Mouse (Mus musculus) limb, embryonic 11.5 days (tissue): Measurements from ENCODE around the gene Maml3. TPM values are rescaled to one million over a fixed set of nuclear protein-coding genes. Genes with fewer than 3 reads are reported as not detected.

Source experiments
- ATAC-seq: fragments of 200-750 bp; cut with Nextera tagmentation; 2 replicates; pipeline ENCODE4 v1.8.0; 2017; ENCODE audit warnings: low read depth; ENCODE audit not compliant: insufficient number of reproducible peaks, low FRiP score, low TSS enrichment
- DNase-seq: peaks from one replicate; pipeline ENCODE4 v3.0.0-alpha.2; 2015; ENCODE audit warnings: low spot score
- H3K27ac ChIP-seq: fragments of 300-500 bp; sonication (generic); replicated peaks from 2 replicates; pipeline ENCODE4 v1.5.1; 2014; ENCODE audit warnings: low read depth, mild to moderate bottlenecking, low read length
- H3K27me3 ChIP-seq: fragments of 300-500 bp; sonication (generic); 2 replicates; pipeline ENCODE4 v1.6.1; 2014; ENCODE audit warnings: mild to moderate bottlenecking, low read length, mixed read lengths; ENCODE audit not compliant: control insufficient read depth, insufficient read depth
- H3K36me3 ChIP-seq: fragments of 300-500 bp; sonication (generic); 2 replicates; pipeline ENCODE4 v1.6.1; 2014; ENCODE audit warnings: mild to moderate bottlenecking, low read length, moderate library complexity, mixed read lengths; ENCODE audit not compliant: control insufficient read depth, insufficient read depth
- H3K4me1 ChIP-seq: fragments of 300-500 bp; sonication (generic); 2 replicates; pipeline ENCODE4 v1.6.1; 2014; ENCODE audit warnings: low read length, mixed read lengths; ENCODE audit not compliant: control insufficient read depth, insufficient read depth
- H3K4me2 ChIP-seq: fragments of 300-500 bp; sonication (generic); 2 replicates; pipeline ENCODE4 v1.6.1; 2014; ENCODE audit warnings: low read depth, mild to moderate bottlenecking, moderate library complexity; ENCODE audit not compliant: severe bottlenecking
- H3K4me3 ChIP-seq: fragments of 300-500 bp; sonication (generic); 2 replicates; pipeline ENCODE4 v1.5.1; 2014; ENCODE audit warnings: low read depth, low read length
- H3K9ac ChIP-seq: fragments of 300-500 bp; sonication (generic); 2 replicates; pipeline ENCODE4 v1.6.1; 2014; ENCODE audit warnings: mild to moderate bottlenecking, low read length
- H3K9me3 ChIP-seq: fragments of 300-500 bp; sonication (generic); 2 replicates; pipeline ENCODE4 v1.6.1; 2016; ENCODE audit warnings: low read length; ENCODE audit not compliant: control insufficient read depth
- WGBS: fragments of 180-500 bp; shearing (Covaris S2); extraction: QIAGEN DNeasy Blood & Tissue Kit; methylation state at CpG from one replicate; pipeline ENCODE4 v1.1.7; 2014; 5-methylcytosine and 5-hydroxymethylcytosine counted together
- polyA plus RNA-seq: library from polyadenylated mRNA; unstranded; fragments of >200 nt; fragmentation: Nextera tagmentation; extraction: Ambion mirVana; gene quantifications from 2 replicates; pipeline ENCODE4 v1.2.1, GENCODE M21; 2014

Maml3 gene
- polyA plus RNA-seq, 1 experiment from 2014 or later, result 4.3 TPM

DNA sequence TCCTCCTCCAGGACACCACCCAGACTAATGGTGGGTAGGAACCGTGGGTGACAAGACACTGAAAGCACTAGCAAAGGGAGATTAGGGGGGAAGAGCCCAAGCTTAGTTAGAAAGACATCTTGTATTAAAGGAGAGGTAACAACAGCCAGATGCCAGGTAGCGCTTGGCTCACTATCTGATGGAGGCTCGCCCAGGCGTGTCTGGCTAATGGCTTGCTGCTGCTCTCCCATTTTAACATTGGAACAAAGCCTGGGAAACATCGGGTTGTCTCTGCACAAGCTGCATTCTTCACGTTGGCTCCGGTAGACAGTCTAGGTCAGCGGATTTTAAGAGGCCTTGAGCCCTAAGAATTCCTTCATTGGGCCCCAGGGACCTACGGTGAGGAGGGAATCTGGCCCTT, 10.5 kb upstream of the Maml3 start:
- DNase-seq (no peak), ATAC-seq (no peak)
- 83% methylated on average over 9 of the region's 9 CpGs for WGBS

GRCm38 (mm10) chr3:52108027-52108426, 3.2 kb upstream of the Maml3 start:
- Histone ChIP-seq H3K9me3 (no peaks in the 10 kb centered on the region), H3K9ac (no peak overlapping the region), H3K27me3 (no peaks in the 10 kb centered on the region), H3K27ac (no peak overlapping the region), H3K36me3 (no peaks in the 10 kb centered on the region), H3K4me3 (no peak overlapping the region), H3K4me1 (0 out of 2 replicates have a peak, but pooled peaks cover 3% of the 10 kb centered on the region), H3K4me2 (no peak overlapping the region)
- no peak for ATAC-seq
- DNase-seq, result no peak

More for the DNA sequence above, 10.5 kb upstream of the Maml3 start:
- Histone ChIP-seq H3K27ac (no peak overlapping the region), H3K4me1 (no peaks in the 10 kb centered on the region), H3K4me2 (no peak overlapping the region), H3K27me3 (no peaks in the 10 kb centered on the region), H3K4me3 (no peak overlapping the region), H3K9me3 (no peaks in the 10 kb centered on the region), H3K9ac (no peak overlapping the region), H3K36me3 (no peaks in the 10 kb centered on the region)

DNA sequence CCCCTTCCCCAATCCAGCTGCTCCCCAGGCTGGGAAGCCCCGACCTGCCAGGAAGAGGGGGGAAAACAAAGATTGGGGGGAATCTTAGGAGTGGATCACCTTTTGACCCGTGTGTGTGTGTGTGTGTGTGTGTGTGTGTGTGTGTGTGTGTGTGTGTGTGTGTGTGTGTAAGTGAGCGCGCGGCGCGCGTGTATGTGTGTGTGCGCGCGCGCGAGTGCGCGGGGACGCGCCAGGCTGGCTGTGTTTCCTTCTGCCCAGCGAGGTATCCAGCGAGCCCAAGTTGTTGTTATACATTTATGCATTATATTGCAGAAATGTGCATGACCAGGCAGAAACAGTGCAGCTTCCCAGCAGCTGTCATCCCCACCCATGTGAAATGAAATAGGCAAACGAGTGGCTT, 280 bp upstream of the Maml3 start:
- WGBS, result 2% methylated on average over 12 of the region's 20 CpGs
- Histone ChIP-seq H3K4me1 (peaks cover 5% of the 10 kb centered on the region), H3K27me3 (no peaks in the 10 kb centered on the region), H3K36me3 (no peaks in the 10 kb centered on the region), H3K4me2 (peak overlapping the region; percentile 96), H3K9me3 (no peaks in the 10 kb centered on the region), H3K27ac (no peak overlapping the region; the same call in 1 of the 2 replicates), H3K9ac (peak overlapping the region; percentile 94; the same call in 1 of the 2 replicates), H3K4me3 (peak overlapping the region; percentile 78)
- no peak for DNase-seq
- no peak for ATAC-seq

DNA sequence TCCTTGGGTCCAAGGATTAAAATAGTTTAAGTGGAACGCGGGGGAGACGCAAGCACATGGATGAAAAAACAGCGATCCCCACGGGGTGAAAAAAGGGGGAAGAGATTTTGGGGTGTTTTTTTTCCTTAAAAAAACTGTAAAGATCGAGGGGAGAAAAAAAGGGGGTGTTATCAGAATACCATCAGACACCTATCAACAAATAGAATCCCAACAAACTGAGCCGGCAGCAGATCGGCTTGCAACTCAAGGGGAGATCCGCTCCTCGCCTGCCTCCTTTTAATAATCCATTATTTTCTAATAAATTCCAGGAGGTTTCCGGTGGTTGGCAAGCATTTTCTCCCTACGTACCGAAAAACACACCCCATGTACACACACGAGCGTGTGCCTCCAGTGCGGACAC, 668 bp downstream of the Maml3 start:
- ATAC-seq (no peak), DNase-seq (no peak)
- no peaks in the 10 kb centered on the region for H3K9me3 ChIP-seq
- H3K4me2 ChIP-seq, result peak overlapping the region; percentile 96
- peak overlapping the region; percentile 58 for H3K27ac ChIP-seq
- no peaks in the 10 kb centered on the region for H3K27me3 ChIP-seq
- peak overlapping the region; percentile 94 for H3K9ac ChIP-seq
- H3K4me1 ChIP-seq, result peaks cover 5% of the 10 kb centered on the region
- peak overlapping the region; percentile 78 for H3K4me3 ChIP-seq
- under 1% methylated on average over 16 of the region's 16 CpGs for WGBS
- H3K36me3 ChIP-seq, result no peaks in the 10 kb centered on the region

DNA sequence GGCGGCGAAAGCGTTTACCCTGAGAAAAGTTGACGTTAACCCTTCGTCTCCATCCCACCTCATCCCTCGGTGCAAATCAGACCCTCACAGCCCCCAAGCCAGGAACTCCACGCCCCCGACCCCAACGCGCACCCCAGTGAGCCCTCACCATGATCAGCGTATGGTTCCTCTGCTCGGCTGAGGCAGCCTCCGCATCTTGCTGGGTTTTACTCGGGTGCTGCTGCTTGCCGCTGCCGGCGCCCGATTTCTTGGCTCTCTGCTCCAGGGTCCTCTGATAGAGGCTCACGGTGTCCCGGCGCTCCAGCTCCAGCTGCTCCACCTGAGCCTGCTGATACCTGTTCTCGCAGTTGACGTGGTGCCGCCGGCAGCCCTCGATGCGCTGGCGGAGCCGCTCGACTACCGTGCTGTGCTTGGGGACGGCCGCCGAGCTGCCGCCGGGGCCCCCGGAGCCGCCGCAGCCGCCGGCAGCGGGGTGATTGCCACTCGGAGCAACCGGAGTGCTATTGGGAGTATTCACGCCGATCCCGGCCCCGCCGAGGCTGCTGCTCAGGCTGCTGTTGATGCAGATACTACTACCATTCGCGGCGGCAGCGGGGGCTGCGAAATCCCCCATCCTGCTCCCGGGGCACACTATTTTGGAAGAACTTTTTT, 1.2 kb downstream of the Maml3 start:
- H3K4me2 ChIP-seq, result peak overlapping the region; percentile 96
- no peaks in the 10 kb centered on the region for H3K9me3 ChIP-seq
- no peaks in the 10 kb centered on the region for H3K27me3 ChIP-seq
- under 1% methylated on average over 55 of the region's 55 CpGs for WGBS
- peaks cover 5% of the 10 kb centered on the region for H3K4me1 ChIP-seq
- ATAC-seq (no peak), DNase-seq (peak; percentile 71)
- H3K4me3 ChIP-seq, result peak overlapping the region; percentile 78
- peak overlapping the region; percentile 94 for H3K9ac ChIP-seq
- no peaks in the 10 kb centered on the region for H3K36me3 ChIP-seq
- peak overlapping the region; percentile 87 for H3K27ac ChIP-seq

DNA sequence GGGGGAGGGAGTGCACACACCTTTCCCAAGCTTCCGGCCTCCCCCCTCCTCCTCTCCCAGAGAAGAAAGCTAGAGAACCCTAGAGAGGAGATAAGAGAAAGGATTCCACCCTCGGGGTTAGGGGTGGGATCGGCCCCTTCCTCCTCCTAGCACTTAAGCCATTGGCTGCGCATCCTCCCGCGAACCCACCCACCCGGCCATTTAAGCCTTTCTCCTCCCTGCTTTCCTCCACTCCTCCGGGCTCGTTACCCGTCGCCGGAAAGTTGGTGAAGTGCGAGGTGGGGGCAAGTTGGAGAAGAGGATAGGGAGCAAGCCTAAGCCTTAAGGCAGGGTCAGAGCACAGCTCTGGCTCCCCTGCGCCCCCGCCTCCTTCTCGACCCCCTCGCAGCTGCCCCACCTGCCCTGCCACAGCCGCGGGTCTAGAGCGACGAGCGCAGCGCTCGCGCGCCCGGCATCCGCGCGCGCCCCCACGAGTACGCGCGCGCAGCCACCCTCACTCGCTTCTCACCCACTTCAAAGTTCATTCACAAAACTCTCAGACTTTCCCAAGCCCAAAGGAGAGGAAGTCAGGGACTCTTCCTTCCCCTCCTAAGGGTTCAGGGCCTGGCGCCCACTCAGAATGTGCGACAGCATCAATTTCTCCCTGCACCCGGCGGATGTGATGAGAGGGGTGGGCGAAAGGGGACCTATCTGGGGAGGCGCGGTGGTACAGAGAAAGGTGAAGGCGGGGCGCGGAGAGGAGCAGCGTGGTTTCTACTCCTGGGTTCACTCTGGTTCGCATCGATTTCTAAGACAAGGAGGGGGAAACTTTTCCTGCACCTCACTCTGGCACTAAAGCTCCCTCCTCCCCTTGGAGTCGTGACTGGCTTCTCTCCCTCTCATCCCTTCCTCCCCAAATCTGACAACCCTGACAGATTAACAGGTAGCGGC, 2.0 kb downstream of the Maml3 start:
- peak overlapping the region; percentile 94 for H3K9ac ChIP-seq
- peak; percentile 71 for ATAC-seq
- peak overlapping the region; percentile 87 for H3K27ac ChIP-seq
- DNase-seq, result peak; percentile 84
- peak overlapping the region; percentile 96 for H3K4me2 ChIP-seq
- peak overlapping the region; percentile 78 for H3K4me3 ChIP-seq
- no peaks in the 10 kb centered on the region for H3K9me3 ChIP-seq
- peaks cover 6% of the 10 kb centered on the region for H3K4me1 ChIP-seq
- H3K36me3 ChIP-seq, result no peaks in the 10 kb centered on the region
- WGBS, result under 1% methylated on average over 50 of the region's 52 CpGs
- H3K27me3 ChIP-seq, result no peaks in the 10 kb centered on the region

DNA sequence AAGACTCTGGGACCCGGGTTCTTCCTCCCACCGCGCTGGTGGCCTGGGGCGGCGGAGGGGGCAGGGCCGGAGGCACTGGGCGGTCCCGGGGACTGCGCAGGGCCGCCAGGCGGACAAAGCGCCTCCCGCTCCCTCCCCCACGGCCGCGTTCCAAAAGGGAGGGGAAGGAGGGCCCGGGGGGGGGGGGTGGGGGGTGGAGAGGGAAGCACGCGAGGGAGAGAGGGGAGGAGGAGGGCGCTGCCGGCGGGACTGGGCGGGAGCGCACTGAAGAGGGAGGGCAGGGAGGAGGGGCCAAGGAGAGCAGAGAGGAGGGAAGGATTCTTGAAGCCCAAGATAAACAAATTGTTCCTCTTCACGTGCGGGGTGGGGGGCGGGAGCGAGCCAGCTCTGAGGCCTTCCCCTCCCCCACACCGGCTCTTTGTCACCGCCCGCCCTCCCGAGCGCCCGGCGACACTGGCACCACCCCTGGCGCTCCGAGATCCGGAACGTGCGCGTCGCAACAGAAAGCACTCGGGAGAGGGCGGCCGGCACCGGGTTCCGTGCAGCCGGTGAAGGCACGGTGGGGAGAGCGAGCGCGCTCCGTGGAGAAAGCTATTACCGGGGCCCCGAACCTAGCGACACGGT, 2.8 kb downstream of the Maml3 start:
- Histone ChIP-seq H3K4me1 (peaks cover 7% of the 10 kb centered on the region), H3K27me3 (no peaks in the 10 kb centered on the region), H3K4me3 (peak overlapping the region; percentile 78), H3K36me3 (no peaks in the 10 kb centered on the region), H3K27ac (peak overlapping the region; percentile 87), H3K4me2 (peak overlapping the region; percentile 96), H3K9ac (peak overlapping the region; percentile 94), H3K9me3 (no peaks in the 10 kb centered on the region)
- 1% methylated on average over 47 of the region's 57 CpGs for WGBS
- peak; percentile 93 for DNase-seq
- ATAC-seq, result peak; percentile 71

- Histone ChIP-seq H3K36me3 (no peaks in the 10 kb centered on the region), H3K4me1 (peaks cover 11% of the 10 kb centered on the region), H3K27ac (peak overlapping the region; percentile 87), H3K9me3 (no peaks in the 10 kb centered on the region), H3K9ac (peak overlapping the region; percentile 94), H3K4me2 (peak overlapping the region; percentile 96), H3K4me3 (peak overlapping the region; percentile 78), H3K27me3 (no peaks in the 10 kb centered on the region)
- WGBS, result 2% methylated on average over 14 of the region's 14 CpGs
- DNase-seq (peak; percentile 53), ATAC-seq (peak; percentile 15; the same call in 1 of the 2 replicates)
These were observed 3.4 kb downstream of the Maml3 start for GRCm38 (mm10) chr3:52101401-52101976.
